Mouse (Mus musculus): ENCODE measurements at regions not wholly inside any gene's neighbourhood (a gene's known extent, or its start where the extent isn't known, plus 50 kb on each side); places are given as distances from the start of the nearest gene placed in this dataset.
"Not testable (repeated sequence)": the region's sequence is repeated elsewhere in the genome, so short reads cannot be mapped to it uniquely, and the experiment has no call there.

DNA sequence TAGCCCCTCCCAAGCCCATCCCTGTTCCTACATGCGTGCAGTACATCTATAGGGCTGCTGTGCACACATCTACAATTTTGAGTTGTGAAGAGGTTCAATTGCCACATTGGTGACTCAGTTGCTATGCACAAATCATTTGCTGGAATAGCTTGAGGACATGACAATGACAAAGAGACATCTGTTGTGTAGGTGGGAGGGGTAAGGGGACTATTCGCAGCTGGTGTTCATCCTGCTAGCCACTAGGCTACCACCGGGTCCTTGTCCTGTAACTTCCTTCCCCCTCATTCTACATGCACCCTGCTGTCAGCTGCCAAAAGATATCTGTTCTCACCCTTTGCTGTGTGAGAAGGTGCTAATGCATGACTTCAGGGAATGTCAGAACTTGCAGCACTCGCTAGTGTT is 1117.7 kb upstream of the Arrdc3 start:
- no peak for DNase-seq (ENCODE audit: low spot score in 2 of 2)

DNA sequence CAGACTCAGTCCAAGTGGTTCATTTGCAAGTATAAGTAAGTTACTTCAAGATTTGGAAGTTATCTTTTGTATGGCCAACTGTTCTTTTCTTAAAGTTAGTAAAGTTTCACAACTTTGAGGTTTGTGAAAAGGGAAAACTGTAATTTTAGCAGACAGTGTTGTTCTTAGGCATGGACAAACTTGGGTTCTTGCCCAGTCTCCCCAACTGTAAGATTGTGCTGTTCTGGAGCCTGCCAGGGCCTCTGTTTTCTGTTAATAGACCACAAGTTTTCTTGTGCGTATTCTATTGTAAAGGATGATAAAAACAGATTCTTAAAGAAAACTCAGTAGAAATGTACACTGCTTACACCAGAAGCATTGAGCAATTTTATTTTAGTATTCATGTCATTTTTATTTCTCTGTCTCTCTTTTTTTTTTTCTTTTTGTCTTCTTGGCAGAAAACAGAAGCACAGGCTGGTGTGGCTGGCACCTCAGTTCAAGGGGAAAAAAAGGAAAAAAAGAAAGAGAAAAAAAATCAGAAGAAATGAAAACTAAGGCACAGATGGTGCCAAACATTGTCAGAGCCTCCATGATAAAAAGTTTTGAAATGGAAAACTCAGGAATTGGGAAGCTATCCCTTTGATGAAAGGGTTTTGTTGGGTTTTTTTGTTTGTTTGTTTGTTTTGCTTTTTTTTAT is 1098.1 kb upstream of the Arrdc3 start:
- DNase-seq (ENCODE audit: low spot score in 2 of 2): peak; percentile 6 to 8

DNA sequence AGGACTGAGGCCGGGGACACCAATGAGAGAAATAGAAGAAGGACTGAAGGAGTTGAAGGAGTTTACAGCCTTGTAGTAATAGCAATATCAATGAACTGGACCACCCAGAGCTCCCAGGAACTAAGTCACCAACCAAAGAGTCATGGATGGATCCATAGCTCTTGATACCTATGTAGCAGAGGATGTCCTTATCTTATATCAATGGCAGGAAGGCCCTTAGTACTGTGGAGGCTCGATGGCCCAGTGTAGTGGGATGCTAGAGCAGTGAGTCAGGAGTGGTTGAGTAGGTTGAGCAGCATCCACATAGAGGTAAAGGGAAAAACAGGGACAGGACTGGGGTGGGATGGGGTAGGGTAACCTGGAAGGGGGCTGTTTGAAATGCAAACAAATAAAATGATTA is 1081.6 kb upstream of the Arrdc3 start:
- no peak for DNase-seq (ENCODE audit: low spot score in 2 of 2)

DNA sequence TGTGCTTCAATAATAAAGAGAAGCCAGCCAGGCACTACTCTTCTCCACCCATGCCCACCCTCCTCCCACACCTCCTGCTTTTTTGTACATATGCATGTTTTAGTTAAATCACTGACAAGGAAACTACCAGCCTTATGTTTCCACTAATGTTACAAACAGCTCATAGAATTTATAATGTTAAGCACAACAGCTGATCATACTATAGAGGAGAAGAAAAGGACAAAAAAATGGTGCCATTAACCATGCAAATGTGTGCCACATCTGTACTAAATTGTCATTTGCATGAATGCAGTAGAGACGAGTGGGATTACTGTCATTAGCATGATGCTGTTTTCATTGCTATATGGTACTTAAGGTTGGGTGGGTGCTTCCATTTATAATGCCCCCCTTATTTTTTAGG is 1047.6 kb upstream of the Arrdc3 start:
- DNase-seq (ENCODE audit: low spot score in 2 of 2): no peak

DNA sequence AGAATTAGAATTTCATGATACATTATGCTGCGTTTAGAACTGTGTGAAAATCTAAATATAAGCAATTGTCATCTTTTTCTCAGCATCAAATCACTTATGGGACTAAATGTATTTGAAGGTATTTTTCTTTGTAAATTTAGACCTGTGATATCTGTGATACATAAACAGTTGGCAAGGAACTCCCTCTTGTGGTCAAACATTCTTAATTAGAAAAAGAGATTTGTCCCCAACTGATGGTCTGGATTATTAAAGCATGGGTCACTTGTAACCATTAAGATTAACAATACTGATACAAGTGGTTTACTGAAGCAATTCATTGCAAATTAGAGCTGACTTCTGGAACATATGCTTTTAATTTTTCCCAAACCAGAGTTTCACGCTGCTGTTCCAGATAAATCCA is 1038.4 kb upstream of the Arrdc3 start:
- no peak for DNase-seq (ENCODE audit: low spot score in 2 of 2)

DNA sequence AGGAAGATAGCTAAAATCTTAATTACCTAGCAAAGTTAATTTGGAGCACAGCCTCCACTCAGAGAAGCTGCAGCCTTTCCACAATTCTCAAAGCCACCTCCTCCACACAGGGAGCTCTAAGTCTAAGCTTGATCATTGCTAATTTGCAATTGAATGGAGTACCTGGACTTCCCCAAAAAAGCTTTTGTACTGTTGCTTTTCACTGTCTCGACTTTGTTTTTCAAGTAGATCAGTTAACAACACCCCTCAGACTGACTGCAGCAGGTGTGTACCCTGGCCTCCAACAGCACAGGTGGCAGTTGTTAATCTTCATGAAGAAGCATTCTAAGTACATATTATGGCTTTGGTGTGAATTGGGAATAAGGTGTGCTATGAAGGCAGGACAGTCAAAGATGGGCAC is 1015.7 kb upstream of the Arrdc3 start:
- DNase-seq (ENCODE audit: low spot score in 2 of 2): not testable (repeated sequence)

DNA sequence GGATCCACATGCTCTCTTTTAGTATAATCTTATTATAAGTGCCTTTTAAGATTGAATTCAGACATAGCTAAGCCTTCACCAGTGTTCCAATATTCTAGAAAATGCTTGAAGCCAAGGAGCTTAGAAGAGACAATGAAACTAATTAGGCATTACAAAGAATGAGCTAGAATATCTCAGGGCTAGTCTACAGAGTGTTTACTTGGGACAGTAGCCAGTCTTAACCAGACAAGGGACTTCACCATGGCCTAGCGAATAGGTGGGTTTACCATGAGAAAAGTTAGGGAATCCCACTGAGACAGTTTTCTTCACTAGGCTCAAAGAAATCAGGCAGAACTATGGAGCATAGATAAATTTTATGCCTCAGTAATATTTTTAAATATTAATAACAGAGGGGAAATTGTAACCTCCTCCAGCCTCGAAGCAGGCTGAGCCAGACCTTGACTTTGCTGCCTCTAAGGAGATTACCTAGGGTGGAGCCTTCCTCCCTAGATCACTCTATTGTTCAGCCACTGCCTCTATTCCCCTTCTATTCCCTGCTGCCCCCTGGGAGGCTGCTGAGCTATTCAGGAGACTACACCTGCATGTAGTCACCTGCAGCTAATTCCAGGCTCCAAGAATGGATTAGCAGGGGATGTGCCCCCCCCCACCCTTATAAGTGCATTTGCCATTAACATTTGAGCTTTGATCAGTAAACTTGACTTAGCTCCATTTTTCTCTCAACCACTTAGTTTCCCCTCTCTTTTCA is 1014.5 kb upstream of the Arrdc3 start:
- DNase-seq (ENCODE audit: low spot score in 2 of 2): no peak

DNA sequence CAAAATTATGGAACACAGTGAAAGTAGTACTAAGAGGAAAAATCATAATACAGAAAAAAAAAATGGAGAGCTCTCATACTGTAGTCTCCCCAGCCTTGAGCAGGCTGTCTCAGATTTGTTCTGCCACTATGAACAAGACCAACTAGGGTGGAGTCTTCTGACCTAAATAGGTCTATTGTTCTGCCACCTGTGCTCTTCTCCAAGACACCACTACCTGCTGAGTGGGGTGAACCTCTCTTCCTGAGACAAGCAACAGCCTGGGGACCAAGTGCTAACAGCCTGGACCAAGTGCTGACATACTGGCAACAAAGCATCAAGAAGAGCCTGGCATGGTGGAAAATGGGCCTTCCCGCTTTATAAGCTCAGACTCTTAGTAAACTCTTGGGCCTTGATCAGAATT is 1003.0 kb upstream of the Arrdc3 start:
- no peak for DNase-seq (ENCODE audit: low spot score in 2 of 2)

DNA sequence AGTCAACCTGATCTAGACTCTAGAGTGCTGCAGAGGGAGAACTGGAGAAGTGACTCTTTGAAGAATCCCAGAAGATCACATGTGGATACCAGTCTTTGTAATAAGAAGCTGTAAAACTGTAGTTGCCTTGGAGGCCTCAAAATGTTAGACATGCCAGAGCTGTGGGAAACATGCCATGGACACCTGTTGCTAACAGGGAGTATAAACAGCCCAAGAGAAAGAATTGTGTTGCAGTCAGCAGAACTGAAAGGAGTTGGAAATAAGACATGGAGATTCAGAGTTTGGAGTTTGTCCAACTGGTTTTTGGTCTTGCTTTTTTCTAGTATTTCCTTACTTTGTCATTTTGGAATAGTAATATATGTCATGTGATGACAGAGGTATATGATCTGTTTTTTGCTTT is 997.2 kb upstream of the Arrdc3 start:
- DNase-seq (ENCODE audit: low spot score in 2 of 2): no peak

DNA sequence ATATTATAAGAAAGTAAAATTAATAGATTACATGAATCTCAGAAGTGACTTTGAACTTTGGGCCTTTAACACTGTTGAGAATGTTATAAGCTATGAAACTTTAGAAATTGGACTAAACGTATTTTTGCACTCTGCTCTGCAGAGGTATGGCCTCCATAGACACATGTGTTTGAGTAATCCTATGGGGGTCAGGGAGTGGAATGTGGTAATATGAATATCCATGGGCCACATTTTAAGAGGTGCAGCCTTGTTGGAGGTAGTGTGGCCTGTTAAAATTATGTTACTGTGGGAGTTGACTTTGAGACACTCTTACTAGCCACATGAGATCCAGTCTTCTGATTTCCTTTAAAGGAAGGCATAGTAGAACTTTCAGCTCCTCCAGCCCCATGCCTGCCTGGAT is 996.8 kb upstream of the Arrdc3 start:
- no peak for DNase-seq (ENCODE audit: low spot score in 2 of 2)

All from frontal cortex, postnatal 14 days (tissue).